In the genomic region with DNA sequence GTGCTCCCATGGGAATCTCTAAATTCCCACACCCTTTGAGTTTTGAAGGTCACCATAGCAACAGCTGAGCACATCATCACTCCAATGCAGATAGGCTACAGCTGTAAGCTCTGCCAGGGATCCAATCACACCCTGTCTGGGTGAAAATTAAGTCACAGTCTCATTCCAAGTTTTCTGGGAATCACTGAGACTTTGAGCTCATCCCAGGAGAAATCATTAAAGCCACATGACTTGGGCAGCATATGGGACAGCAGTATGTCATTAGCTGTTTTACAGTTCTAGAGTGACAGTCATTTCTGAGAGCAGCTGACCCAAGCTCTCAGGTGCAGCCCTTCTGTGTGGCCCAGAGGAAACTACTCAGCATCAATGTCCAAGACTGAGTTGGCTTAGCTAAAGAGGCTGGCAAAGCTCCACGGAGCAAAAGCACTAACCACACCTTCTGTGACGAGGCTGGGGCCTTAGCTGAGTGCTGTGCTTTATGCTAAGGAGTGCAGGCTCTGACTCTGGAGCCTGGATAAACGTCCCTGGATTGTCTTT, we compare ENCODE assay signal across 10 mouse cellular contexts. TPM values are rescaled to one million over a fixed set of nuclear protein-coding genes. Genes with fewer than 3 reads are reported as not detected.
A peak's percentile ranks its signal among the peaks of the same experiment; 100 is the strongest.
DNase-seq lines count a peak whose midpoint lies in the region; ATAC-seq and TF ChIP-seq lines count a peak whose summit lies in the region.
"Had no signal": no experiment of that assay in that cellular context is flagged by ENCODE, and none has a peak within 500 bp of the region (broad histone marks: within the 10 kb centered on the region; RNA-seq: fewer than 3 reads in every experiment).

No protein-coding gene starts in this region.

- no peaks in the 10 kb centered on the region for H3K9me3 ChIP-seq in lung, embryonic 16.5 days (ENCODE audit: control insufficient read depth, low read length)
- no peaks in the 10 kb centered on the region for H3K9me3 ChIP-seq in midbrain, embryonic 14.5 days (ENCODE audit: control insufficient read depth, low read length)
- no peaks in the 10 kb centered on the region for H3K9me3 ChIP-seq in liver, embryonic 12.5 days (replicated peaks)

- peak; percentile 6 to 16 for DNase-seq in cerebellum, postnatal 25 days
- DNase-seq in cerebellum, adult 9-10 months: no peak
- no peak for DNase-seq in lung, adult 2 months
- DNase-seq in heart, postnatal 25 days (ENCODE audit: low spot score): peak; percentile 1
- DNase-seq in midbrain, embryonic 14.5 days: peak; percentile 54
- DNase-seq in thymus, postnatal 10 days (ENCODE audit: low spot score in 2 of 2): no peak

- TF ChIP-seq CTCF in lung, adult 2 months (IDR thresholded peaks at IDR 0.05; ENCODE audit: insufficient read depth, low read length): no peak

- no peaks in the 10 kb centered on the region for H3K36me3 ChIP-seq in lung, embryonic 16.5 days (ENCODE audit: control insufficient read depth, insufficient read depth, low read length)
- no peaks in the 10 kb centered on the region for H3K36me3 ChIP-seq in midbrain, embryonic 14.5 days (ENCODE audit: control insufficient read depth, insufficient read depth, low read length)
- H3K36me3 ChIP-seq in liver, embryonic 12.5 days: no peaks in the 10 kb centered on the region

- 22% methylated on average over 3 of the region's 3 CpGs for WGBS in lung, embryonic 16.5 days
- 8% methylated on average over 3 of the region's 3 CpGs for WGBS in lung, adult 2 months
- WGBS in midbrain, embryonic 14.5 days: 35% methylated on average over 3 of the region's 3 CpGs
- 22% methylated on average over 3 of the region's 3 CpGs for WGBS in liver, embryonic 12.5 days (ENCODE audit: insufficient replicate concordance)

- no peak overlapping the region for H3K4me2 ChIP-seq in lung, embryonic 16.5 days (ENCODE audit: low read depth, low read length)
- no peak overlapping the region for H3K4me2 ChIP-seq in midbrain, embryonic 14.5 days (ENCODE audit: low read length)
- no peak overlapping the region for H3K4me2 ChIP-seq in liver, embryonic 12.5 days

- H3K4me3 ChIP-seq in lung, embryonic 16.5 days (ENCODE audit: low read length): no peak overlapping the region
- H3K4me3 ChIP-seq in lung, adult 2 months (replicated peaks; ENCODE audit: extremely low read depth, low read depth, low read length): no peak overlapping the region
- no peak overlapping the region for H3K4me3 ChIP-seq in midbrain, embryonic 14.5 days (replicated peaks; ENCODE audit: low read depth, low read length)
- H3K4me3 ChIP-seq in liver, embryonic 12.5 days: no peak overlapping the region
- H3K4me3 ChIP-seq: heart, adult 2 months had no signal

- ATAC-seq in lung, embryonic 16.5 days (ENCODE audit: low read depth): peak; percentile 52
- ATAC-seq in midbrain, embryonic 14.5 days (ENCODE audit: low FRiP score, low TSS enrichment): peak; percentile 71
- ATAC-seq in liver, embryonic 12.5 days: no peak

- no peaks in the 10 kb centered on the region for H3K4me1 ChIP-seq in lung, embryonic 16.5 days (replicated peaks; ENCODE audit: control insufficient read depth, insufficient read depth, low read length)
- H3K4me1 ChIP-seq in lung, adult 2 months (ENCODE audit: control insufficient read depth, insufficient read depth, low read length): no peaks in the 10 kb centered on the region
- H3K4me1 ChIP-seq in midbrain, embryonic 14.5 days (ENCODE audit: control insufficient read depth, insufficient read depth, low read length): peaks cover 5% of the 10 kb centered on the region; the same call in 1 of the 2 replicates
- H3K4me1 ChIP-seq in liver, embryonic 12.5 days: no peaks in the 10 kb centered on the region

- H3K9ac ChIP-seq in lung, embryonic 16.5 days (ENCODE audit: low read length): no peak overlapping the region
- no peak overlapping the region for H3K9ac ChIP-seq in midbrain, embryonic 14.5 days (replicated peaks; ENCODE audit: low read length)
- H3K9ac ChIP-seq in liver, embryonic 12.5 days: no peak overlapping the region

- H3K27me3 ChIP-seq in lung, embryonic 16.5 days (ENCODE audit: control insufficient read depth, insufficient read depth, low read depth, low read length): no peaks in the 10 kb centered on the region
- no peaks in the 10 kb centered on the region for H3K27me3 ChIP-seq in midbrain, embryonic 14.5 days (ENCODE audit: control insufficient read depth, insufficient read depth, low read length)
- H3K27me3 ChIP-seq in liver, embryonic 12.5 days (replicated peaks): no peaks in the 10 kb centered on the region

- no peak for TF ChIP-seq POLR2A in lung, adult 2 months (IDR thresholded peaks at IDR 0.05; ENCODE audit: borderline replicate concordance, extremely low read depth, low read depth, low read length)

- intact Hi-C loops in heart, postnatal 25 days (cut with DNase I): no loop called here

- H3K27ac ChIP-seq in lung, embryonic 16.5 days (ENCODE audit: low read length): no peak overlapping the region
- H3K27ac ChIP-seq in midbrain, embryonic 14.5 days (replicated peaks; ENCODE audit: low read depth, low read length): no peak overlapping the region
- no peak overlapping the region for H3K27ac ChIP-seq in liver, embryonic 12.5 days
- H3K27ac ChIP-seq: heart, adult 2 months; macrophage had no signal

RNA-seq across cellular contexts. Expression of a gene that starts 42.3 kb away (rescaled TPM):
- polyA plus RNA-seq in lung, embryonic 16.5 days (2015; fragmentation: Nextera tagmentation; extraction: Ambion mirVana): 2.5 and 3.0 TPM in 2 replicates
- polyA plus RNA-seq in lung, adult 2 months (2012; rRNA removed): 0.85 and 0.96 TPM in 2 replicates
- total RNA-seq in heart, postnatal 25 days (2021): 1 to 10 TPM; 1.6 to 2.1 TPM
- 0.21 and 0.40 TPM in 2 replicates for polyA plus RNA-seq in midbrain, embryonic 14.5 days (2014; fragmentation: Nextera tagmentation; extraction: Ambion mirVana)
- polyA plus RNA-seq in liver, embryonic 12.5 days (2016; fragmentation: Nextera tagmentation; extraction: Ambion mirVana): 0.08 and 0.33 TPM in 2 replicates
- polyA plus RNA-seq: macrophage had no signal

Comparison
In these comparisons a context has a peak if more than half of its experiments do, and no peak if none do; other contexts are left out.
1. DNase-seq: peak in cerebellum, postnatal 25 days (2 of 2), heart, postnatal 25 days (single experiment) and midbrain, embryonic 14.5 days (single experiment); none in cerebellum, adult 9-10 months (single experiment), lung, adult 2 months (single experiment) and thymus, postnatal 10 days (0 of 2).